Mouse (Mus musculus): ENCODE results near the gene Clasp1. TPM values are rescaled to one million over a fixed set of nuclear protein-coding genes. Genes with fewer than 3 reads are reported as not detected.
A peak's percentile ranks its signal among the peaks of the same experiment; 100 is the strongest.

Clasp1 gene
- polyA plus RNA-seq, 1 experiment from 2014 or later: 101 TPM

DNA sequence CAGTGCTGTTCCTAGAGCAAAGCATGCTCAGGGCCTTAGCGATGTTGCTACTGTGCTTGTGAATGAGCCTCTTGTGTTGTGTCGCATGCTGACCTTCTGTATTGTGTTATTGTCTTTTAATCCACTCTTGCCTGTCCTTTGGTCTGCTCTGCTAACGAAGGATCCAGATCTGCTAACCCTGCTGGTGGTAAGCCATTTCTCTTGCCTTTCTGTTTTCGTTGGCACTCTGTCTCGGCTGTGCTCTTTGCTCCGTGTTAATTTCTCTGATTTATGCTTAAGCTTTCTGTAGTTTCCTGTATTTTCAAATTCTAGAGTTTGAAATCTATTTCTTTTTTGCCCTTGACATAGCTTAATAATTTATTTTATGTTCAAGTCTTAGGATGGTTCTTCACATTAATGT lies 134.3 kb downstream of the Clasp1 start:
- no peaks in the 10 kb centered on the region for H3K9me3 ChIP-seq
- no peak overlapping the region for H3K9ac ChIP-seq
- no peaks in the 10 kb centered on the region for H3K27me3 ChIP-seq
- no peak overlapping the region for H3K27ac ChIP-seq (replicated peaks)
- no peak overlapping the region for H3K4me3 ChIP-seq
- ATAC-seq (ENCODE audit: low FRiP score, low read depth): no peak
- H3K4me1 ChIP-seq (replicated peaks): no peaks in the 10 kb centered on the region
- peaks cover 60% of the 10 kb centered on the region for H3K36me3 ChIP-seq
- 77% methylated on average over 6 of the region's 6 CpGs for WGBS
- no peak overlapping the region for H3K4me2 ChIP-seq

DNA sequence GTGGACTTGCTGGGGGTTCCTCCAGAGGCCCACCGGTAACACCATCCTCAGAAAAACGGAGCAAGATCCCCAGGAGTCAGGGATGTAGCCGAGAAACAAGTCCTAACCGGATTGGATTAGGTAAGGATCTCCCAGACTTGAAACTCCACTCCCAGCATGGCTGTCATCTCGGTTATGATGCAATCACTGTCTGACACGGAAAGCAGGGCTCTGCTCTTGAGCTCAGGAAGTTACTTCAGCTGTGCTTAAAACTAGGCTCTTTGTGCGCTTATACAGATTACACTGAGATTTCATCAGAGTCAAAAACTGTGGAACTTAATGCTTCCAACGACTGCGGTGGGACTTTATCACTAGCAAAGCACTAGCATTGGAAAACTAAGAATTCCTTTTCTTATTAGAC lies 136.5 kb downstream of the Clasp1 start:
- no peaks in the 10 kb centered on the region for H3K9me3 ChIP-seq
- H3K36me3 ChIP-seq: peaks cover 67% of the 10 kb centered on the region
- H3K4me1 ChIP-seq (replicated peaks): no peaks in the 10 kb centered on the region
- no peak overlapping the region for H3K4me2 ChIP-seq
- H3K27ac ChIP-seq (replicated peaks): no peak overlapping the region
- no peak for ATAC-seq (ENCODE audit: low FRiP score, low read depth)
- WGBS: 93% methylated on average over 9 of the region's 9 CpGs
- no peak overlapping the region for H3K9ac ChIP-seq
- H3K4me3 ChIP-seq: no peak overlapping the region
- no peaks in the 10 kb centered on the region for H3K27me3 ChIP-seq

DNA sequence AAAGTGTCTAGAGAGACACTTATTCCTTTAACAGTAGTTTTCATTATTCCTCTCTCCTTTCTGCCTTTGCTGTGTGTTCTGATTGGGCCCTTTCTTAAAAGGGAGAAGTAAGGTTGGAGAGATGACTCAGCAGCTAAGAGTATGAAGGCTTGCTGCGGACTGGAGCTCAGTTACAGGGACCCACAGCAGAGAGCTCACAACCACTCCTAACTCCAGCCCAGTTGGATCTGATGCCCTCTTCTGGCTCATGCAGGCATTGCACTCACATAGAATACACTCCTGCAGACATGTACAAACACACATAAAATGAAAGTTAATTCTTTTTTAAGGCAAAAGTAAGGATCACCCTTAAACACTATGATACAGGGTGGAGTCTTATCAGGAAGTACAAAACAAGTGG lies 140.4 kb downstream of the Clasp1 start:
- Histone ChIP-seq H3K4me1 (replicated peaks) (no peaks in the 10 kb centered on the region), H3K4me3 (no peak overlapping the region), H3K9ac (no peak overlapping the region), H3K27ac (replicated peaks) (no peak overlapping the region), H3K27me3 (no peaks in the 10 kb centered on the region), H3K36me3 (peaks cover 69% of the 10 kb centered on the region), H3K4me2 (no peak overlapping the region), H3K9me3 (no peaks in the 10 kb centered on the region)
- no peak for ATAC-seq (ENCODE audit: low FRiP score, low read depth)
- 97% methylated on average over 1 of the region's 1 CpGs for WGBS

DNA sequence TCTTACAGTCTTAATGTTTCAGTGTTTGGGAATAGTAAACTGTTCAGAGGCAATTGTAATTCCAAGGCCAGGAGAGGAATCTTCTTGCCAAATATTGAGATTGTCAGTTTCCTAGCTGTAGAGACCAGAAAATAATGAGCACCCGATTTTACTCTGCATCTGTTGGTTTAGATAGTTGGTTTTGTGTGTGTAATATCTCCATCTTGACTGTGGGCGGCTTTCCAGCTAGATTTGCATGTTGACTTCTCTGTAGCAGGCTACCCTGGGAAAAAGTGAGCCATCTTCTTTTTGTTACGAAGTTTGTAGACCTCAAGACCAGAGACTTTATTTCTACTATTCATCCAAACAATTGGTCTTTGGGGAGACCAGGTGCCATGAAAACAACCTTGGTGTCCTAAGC lies 142.4 kb downstream of the Clasp1 start:
- Histone ChIP-seq H3K4me2 (no peak overlapping the region), H3K4me1 (replicated peaks) (no peaks in the 10 kb centered on the region), H3K4me3 (no peak overlapping the region), H3K27me3 (no peaks in the 10 kb centered on the region), H3K9ac (no peak overlapping the region), H3K9me3 (no peaks in the 10 kb centered on the region), H3K36me3 (peaks cover 72% of the 10 kb centered on the region), H3K27ac (replicated peaks) (no peak overlapping the region)
- 92% methylated on average over 3 of the region's 3 CpGs for WGBS
- ATAC-seq (ENCODE audit: low FRiP score, low read depth): no peak

DNA sequence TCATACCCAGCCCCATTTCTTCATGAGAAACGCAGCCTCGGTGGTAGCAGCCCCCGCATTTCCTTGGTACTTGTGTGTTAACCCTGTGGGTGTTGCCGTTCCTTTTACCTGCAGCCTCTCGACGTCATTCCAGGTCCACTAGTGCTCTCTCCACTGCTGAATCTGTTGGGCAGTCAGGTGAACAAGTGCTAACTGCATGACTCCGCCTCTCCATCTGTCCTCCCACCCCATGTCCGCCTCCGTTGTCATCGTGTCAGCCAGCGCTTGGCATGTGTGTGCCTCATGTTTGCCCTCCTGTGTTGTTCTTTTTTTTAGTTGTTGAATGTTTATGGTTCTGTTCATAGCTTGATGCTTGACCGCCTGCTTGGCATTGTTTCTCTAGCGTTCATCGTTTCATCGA lies 147.2 kb downstream of the Clasp1 start:
- peak; percentile 42; the same call in 1 of the 2 replicates for ATAC-seq (ENCODE audit: low FRiP score, low read depth)
- no peaks in the 10 kb centered on the region for H3K27me3 ChIP-seq
- no peaks in the 10 kb centered on the region for H3K9me3 ChIP-seq
- 90% methylated on average over 15 of the region's 15 CpGs for WGBS
- H3K9ac ChIP-seq: no peak overlapping the region
- H3K27ac ChIP-seq (replicated peaks): no peak overlapping the region
- H3K36me3 ChIP-seq: peaks cover 49% of the 10 kb centered on the region
- H3K4me1 ChIP-seq (replicated peaks): no peaks in the 10 kb centered on the region
- H3K4me3 ChIP-seq: no peak overlapping the region
- H3K4me2 ChIP-seq: no peak overlapping the region

DNA sequence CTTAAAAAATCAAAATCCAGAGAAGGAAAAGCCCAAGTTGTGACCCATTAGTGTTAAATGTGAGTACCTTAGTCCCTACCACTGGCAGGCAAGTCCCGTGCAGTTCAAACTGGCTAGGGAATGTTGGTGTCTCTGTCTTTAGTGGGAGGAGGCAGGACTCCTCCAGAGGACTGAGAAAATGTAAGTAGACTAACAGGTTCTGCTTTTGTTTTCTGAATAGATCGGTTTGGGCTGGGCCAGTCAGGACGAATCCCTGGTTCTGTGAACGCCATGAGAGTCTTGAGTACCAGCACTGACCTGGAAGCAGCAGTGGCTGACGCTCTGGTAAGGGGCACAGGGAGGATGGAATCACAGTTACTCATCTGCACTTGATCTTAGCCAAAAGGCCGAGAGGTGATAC lies 150.2 kb downstream of the Clasp1 start:
- Histone ChIP-seq H3K27ac (replicated peaks) (no peak overlapping the region), H3K9ac (no peak overlapping the region), H3K27me3 (no peaks in the 10 kb centered on the region), H3K36me3 (peaks cover 59% of the 10 kb centered on the region), H3K4me3 (no peak overlapping the region), H3K4me1 (replicated peaks) (no peaks in the 10 kb centered on the region), H3K9me3 (no peaks in the 10 kb centered on the region), H3K4me2 (no peak overlapping the region)
- ATAC-seq (ENCODE audit: low FRiP score, low read depth): no peak
- WGBS: 94% methylated on average over 6 of the region's 6 CpGs

DNA sequence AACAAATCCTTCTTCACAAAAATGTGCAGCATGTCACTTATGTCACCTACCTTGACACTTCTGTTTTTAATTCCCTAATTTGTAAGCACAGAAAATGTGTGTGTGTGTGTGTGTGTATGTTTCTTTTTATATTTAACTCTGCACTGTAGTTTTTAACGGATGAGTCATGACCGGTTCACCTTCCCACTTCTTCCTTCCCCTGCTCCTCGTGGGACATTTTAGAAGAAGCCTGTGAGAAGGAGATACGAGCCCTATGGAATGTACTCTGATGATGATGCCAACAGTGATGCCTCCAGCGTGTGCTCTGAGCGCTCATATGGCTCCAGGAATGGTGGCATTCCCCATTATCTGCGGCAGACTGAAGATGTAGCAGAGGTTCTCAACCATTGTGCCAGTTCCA lies 154.0 kb downstream of the Clasp1 start:
- Histone ChIP-seq H3K9me3 (no peaks in the 10 kb centered on the region), H3K4me3 (no peak overlapping the region), H3K4me2 (no peak overlapping the region), H3K27ac (replicated peaks) (no peak overlapping the region), H3K36me3 (peaks cover 80% of the 10 kb centered on the region), H3K4me1 (replicated peaks) (no peaks in the 10 kb centered on the region), H3K9ac (no peak overlapping the region), H3K27me3 (no peaks in the 10 kb centered on the region)
- WGBS: 95% methylated on average over 7 of the region's 7 CpGs
- ATAC-seq (ENCODE audit: low FRiP score, low read depth): no peak

DNA sequence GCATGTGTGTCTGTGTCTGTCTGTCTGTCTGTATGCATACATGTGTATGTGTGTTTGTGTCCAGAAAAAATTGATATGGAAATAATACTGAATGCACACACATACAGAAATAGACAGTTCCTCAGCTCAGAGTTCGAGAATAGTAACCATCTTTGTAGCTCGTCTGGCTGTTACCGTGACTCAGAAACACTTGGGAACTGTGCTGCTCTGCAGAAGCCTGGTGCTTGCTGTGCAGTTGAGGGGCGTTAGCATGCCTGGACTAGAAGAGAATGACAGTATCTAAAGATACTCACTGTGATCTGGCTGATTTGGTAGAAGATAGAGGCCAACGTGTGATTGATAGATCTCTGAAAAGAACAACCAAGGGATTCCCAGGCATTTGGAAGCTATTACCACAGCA lies 159.9 kb downstream of the Clasp1 start:
- Histone ChIP-seq H3K27ac (replicated peaks) (no peak overlapping the region), H3K36me3 (peaks cover 82% of the 10 kb centered on the region), H3K4me1 (replicated peaks) (no peaks in the 10 kb centered on the region), H3K27me3 (no peaks in the 10 kb centered on the region), H3K4me3 (no peak overlapping the region), H3K9me3 (no peaks in the 10 kb centered on the region), H3K9ac (no peak overlapping the region), H3K4me2 (no peak overlapping the region)
- no peak for ATAC-seq (ENCODE audit: low FRiP score, low read depth)
- WGBS: 94% methylated on average over 5 of the region's 5 CpGs

DNA sequence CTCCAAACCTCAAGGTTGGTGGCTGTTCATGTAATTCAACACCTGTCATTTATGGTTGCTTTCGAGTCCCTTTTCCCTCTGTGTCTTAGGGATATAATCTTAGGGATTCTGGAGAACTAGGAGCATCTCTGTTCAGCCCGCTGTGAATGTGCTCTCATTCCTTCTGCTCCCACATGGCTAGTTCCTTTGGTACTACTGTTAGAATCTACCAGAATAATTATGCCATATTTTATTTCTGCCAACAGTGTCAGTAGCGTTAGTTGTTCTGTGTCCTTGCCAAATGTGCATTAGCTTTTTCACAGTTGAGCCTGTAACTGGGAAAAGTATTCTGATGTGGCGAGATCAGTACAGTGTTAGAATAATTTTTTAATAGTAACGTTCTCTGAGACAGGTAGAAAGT lies 162.3 kb downstream of the Clasp1 start:
- Histone ChIP-seq H3K4me3 (no peak overlapping the region), H3K27me3 (no peaks in the 10 kb centered on the region), H3K27ac (replicated peaks) (no peak overlapping the region), H3K9me3 (no peaks in the 10 kb centered on the region), H3K36me3 (peaks cover 82% of the 10 kb centered on the region), H3K9ac (no peak overlapping the region), H3K4me2 (no peak overlapping the region), H3K4me1 (replicated peaks) (no peaks in the 10 kb centered on the region)
- 90% methylated on average over 5 of the region's 5 CpGs for whole genome bisulfite sequencing
- ATAC-seq (ENCODE audit: low FRiP score, low read depth): no peak

DNA sequence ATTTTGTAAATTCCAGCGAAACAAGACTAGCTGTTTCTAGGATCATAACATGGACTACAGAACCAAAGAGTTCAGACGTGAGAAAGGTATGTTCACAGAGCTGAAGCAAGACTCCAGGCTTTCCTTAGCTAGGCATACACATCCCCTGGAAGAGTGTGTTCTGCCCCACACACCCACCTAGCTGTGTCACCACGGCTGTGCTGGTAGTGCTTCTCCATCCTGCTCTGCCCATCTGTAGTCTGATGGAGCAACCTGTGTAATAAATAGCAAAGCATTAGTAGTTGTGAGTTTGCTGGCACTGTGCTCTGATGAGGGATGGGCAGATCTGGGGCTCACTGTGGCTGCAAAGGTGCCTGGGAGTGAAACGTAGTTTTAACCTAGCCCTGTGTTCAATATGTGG lies 163.2 kb downstream of the Clasp1 start:
- Histone ChIP-seq H3K4me3 (no peak overlapping the region), H3K27me3 (no peaks in the 10 kb centered on the region)

DNA sequence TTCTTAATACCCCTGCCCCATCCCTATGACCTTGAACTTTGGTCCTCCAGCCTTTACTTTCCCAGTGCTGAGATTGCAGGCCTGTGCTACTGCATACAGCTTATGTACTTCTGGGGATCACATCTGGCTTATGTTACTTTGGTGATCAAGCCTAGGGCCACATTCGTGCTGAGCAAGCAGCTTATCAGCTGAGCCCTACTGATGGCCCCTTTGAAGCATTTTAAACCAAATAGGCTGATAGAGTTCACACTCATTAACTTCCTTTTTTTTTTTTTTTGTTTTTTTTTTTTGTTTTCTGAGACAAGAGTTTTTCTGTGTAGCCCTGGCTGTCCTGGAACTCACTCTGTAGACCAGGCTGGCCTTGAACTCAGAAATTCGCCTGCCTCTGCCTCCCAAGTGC lies 164.2 kb downstream of the Clasp1 start:
- no peak overlapping the region for H3K4me2 ChIP-seq
- no peaks in the 10 kb centered on the region for H3K27me3 ChIP-seq
- H3K27ac ChIP-seq (replicated peaks): no peak overlapping the region
- H3K9me3 ChIP-seq: no peaks in the 10 kb centered on the region
- H3K4me1 ChIP-seq (replicated peaks): no peaks in the 10 kb centered on the region
- no peak overlapping the region for H3K9ac ChIP-seq
- H3K36me3 ChIP-seq: peaks cover 73% of the 10 kb centered on the region
- no peak overlapping the region for H3K4me3 ChIP-seq
- ATAC-seq (ENCODE audit: low FRiP score, low read depth): no peak
- WGBS: 93% methylated on average over 2 of the region's 2 CpGs

More for the DNA sequence above, 163.2 kb downstream of the Clasp1 start:
- H3K4me1 ChIP-seq (replicated peaks): no peaks in the 10 kb centered on the region
- H3K9me3 ChIP-seq: no peaks in the 10 kb centered on the region
- no peak overlapping the region for H3K27ac ChIP-seq (replicated peaks)
- no peak overlapping the region for H3K4me2 ChIP-seq
- no peak overlapping the region for H3K9ac ChIP-seq
- no peak for ATAC-seq (ENCODE audit: low FRiP score, low read depth)
- 94% methylated on average over 4 of the region's 4 CpGs for WGBS
- peaks cover 77% of the 10 kb centered on the region for H3K36me3 ChIP-seq

DNA sequence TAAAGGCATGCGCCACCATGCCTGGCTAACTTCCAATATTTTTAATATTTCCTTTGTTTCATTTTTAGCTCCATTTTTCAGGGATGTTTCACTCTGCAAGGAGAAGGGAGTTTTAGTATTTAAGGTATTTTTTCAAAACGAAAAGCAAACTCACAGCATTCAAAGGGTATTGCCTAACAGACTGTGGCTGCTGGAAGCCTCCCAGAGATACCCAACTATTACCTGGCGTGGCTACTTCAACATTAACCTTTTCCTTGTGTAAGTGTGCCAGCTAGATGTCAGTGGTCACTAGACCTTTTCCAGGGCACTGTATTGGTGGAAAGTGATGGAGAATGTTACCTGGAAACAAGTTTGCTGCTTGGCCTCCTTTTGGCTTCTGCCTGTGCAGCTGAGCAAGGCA lies 164.6 kb downstream of the Clasp1 start:
- 96% methylated on average over 3 of the region's 3 CpGs for WGBS
- H3K4me1 ChIP-seq (replicated peaks): no peaks in the 10 kb centered on the region

DNA sequence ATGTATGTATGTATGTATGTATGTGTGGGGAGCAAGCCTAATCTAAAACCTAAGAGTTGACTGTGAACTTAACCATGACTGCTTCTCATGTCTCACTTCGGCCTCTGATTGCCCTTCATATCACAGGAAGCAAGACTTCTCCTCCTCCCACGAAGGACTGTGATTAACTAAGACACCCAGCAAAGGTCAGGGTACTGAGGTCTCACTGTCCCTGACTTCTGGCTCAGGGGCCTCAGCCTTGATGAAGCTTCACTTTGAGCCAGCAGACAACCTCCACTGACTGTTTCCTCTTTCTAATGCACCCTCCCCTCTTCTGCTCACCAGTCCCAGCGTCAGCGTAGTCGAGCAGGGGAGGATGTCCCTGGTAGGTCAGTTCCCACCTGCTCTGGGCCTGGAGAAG lies 166.1 kb downstream of the Clasp1 start:
- 90% methylated on average over 5 of the region's 5 CpGs for WGBS
- no peaks in the 10 kb centered on the region for H3K9me3 ChIP-seq
- H3K4me1 ChIP-seq (replicated peaks): no peaks in the 10 kb centered on the region
- no peak for ATAC-seq (ENCODE audit: low FRiP score, low read depth)
- H3K36me3 ChIP-seq: peaks cover 63% of the 10 kb centered on the region
- no peak overlapping the region for H3K9ac ChIP-seq
- H3K4me2 ChIP-seq: no peak overlapping the region
- no peak overlapping the region for H3K27ac ChIP-seq (replicated peaks)
- H3K27me3 ChIP-seq: no peaks in the 10 kb centered on the region
- H3K4me3 ChIP-seq: no peak overlapping the region

More for the DNA sequence above, 164.6 kb downstream of the Clasp1 start:
- Histone ChIP-seq H3K9ac (no peak overlapping the region), H3K9me3 (no peaks in the 10 kb centered on the region), H3K4me3 (no peak overlapping the region), H3K36me3 (peaks cover 72% of the 10 kb centered on the region), H3K4me2 (no peak overlapping the region), H3K27me3 (no peaks in the 10 kb centered on the region), H3K27ac (replicated peaks) (no peak overlapping the region)
- no peak for ATAC-seq (ENCODE audit: low FRiP score, low read depth)
